Mouse (Mus musculus) megakaryocyte, embryonic 14.5 days (primary cell): ENCODE results near the gene Gm49393.
"Not testable (repeated sequence)": the region's sequence is repeated elsewhere in the genome, so short reads cannot be mapped to it uniquely, and the experiment has no call there.

Source experiments
- FLI1 ChIP-seq: IDR thresholded peaks from 2 replicates; pipeline ENCODE4 v1.6.1; 2012; ENCODE audit warnings: low read length, inconsistent platforms, mixed read lengths
- GATA1 ChIP-seq: IDR thresholded peaks from 3 replicates; pipeline ENCODE4 v1.6.1; 2012; ENCODE audit warnings: mixed read lengths, low read length, inconsistent platforms, borderline replicate concordance

- TF ChIP-seq GATA1, FLI1: not testable (repeated sequence)
Observed at GRCm38 (mm10) chr13:60904780-60905179, 30.6 kb downstream of the Gm49393 start, which contains the start of gene Tpbpb.
